Mouse (Mus musculus) liver, adult 2 months (tissue): ENCODE data around the gene Oxct2a.

Source experiments
- CTCF ChIP-seq: fragments of 200-500 bp; IDR thresholded peaks from 2 replicates; pipeline ENCODE4 v1.5.1; 2011; ENCODE audit warnings: low read depth, low read length, control low read depth
- POLR2A ChIP-seq: fragments of 200-500 bp; IDR thresholded peaks from 2 replicates; pipeline ENCODE4 v1.6.1; 2011; ENCODE audit warnings: low read length, control low read depth; ENCODE audit not compliant: insufficient read depth; ENCODE audit errors: extremely low read depth

DNA sequence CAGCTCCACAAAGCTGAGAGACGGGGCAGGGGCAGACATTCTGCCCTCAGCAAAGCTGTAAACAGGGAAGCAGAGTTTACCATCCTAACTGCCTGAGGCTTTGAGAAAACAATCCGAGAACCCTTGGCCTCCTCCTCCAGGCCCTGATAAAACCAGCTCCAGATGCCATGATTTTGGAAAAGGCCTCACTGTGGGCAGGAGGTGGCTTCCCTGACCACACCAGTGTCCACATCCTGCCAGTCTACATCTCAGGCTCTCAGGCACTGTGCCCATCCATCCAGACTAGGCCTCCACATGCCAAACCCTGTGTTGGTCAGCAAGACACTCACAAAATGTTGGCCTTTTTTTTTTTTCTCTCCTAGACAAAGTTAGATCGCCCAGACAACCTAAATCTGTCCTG lies 10.7 kb upstream of the Oxct2a start:
- TF ChIP-seq CTCF (no peak), POLR2A (no peak)
